Mouse (Mus musculus) liver, adult 2 months (tissue): ENCODE data around the gene Atp6v1g1.

Experiments
- CTCF ChIP-seq: fragments of 200-500 bp; IDR thresholded peaks from 2 replicates; pipeline ENCODE4 v1.5.1; 2011; ENCODE audit warnings: low read depth, low read length, control low read depth
- POLR2A ChIP-seq: fragments of 200-500 bp; IDR thresholded peaks from 2 replicates; pipeline ENCODE4 v1.6.1; 2011; ENCODE audit warnings: low read length, control low read depth; ENCODE audit not compliant: insufficient read depth; ENCODE audit errors: extremely low read depth

DNA sequence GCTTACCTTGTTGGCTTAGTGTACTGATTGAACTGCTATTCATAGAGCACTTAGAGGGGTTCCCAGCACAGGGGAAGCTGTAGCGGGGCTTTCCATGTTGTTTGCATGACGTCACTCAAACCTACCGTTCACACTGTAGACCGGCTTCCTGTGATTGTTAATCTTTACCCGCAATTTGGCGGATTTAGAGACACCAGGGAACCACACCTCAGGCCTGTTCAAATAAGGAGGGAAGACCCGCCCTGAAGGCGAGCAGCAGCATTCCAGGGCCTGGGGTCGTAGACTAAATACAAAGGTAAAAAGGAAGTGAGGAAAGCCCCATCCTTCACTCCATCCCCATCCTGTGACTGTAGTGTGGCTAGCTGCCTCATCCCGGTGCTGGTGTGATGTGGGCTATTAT is 50.7 kb downstream of the Atp6v1g1 start:
- TF ChIP-seq CTCF (no peak), POLR2A (no peak)
